Mouse (Mus musculus) fibroblast of lung, adult 2 months (primary cell): ENCODE data around the gene Npdc1.

ENCODE experiments used
- DNase-seq: peaks from one replicate; pipeline ENCODE4 v3.0.0-alpha.2; 2011; ENCODE audit warnings: low read depth

Npdc1 gene

GRCm38 (mm10) chr2:25430395-25431233 is 31.5 kb downstream of the Npdc1 start:
- DNase-seq = no peak

- no peak for DNase-seq
Observed at GRCm38 (mm10) chr2:25431308-25431855, 32.2 kb downstream of the Npdc1 start.

GRCm38 (mm10) chr2:25432326-25433098 is 33.4 kb downstream of the Npdc1 start:
- DNase-seq = no peak

GRCm38 (mm10) chr2:25433101-25433500 is 34.0 kb downstream of the Npdc1 start:
- no peak for DNase-seq

- no peak for DNase-seq
Observed at GRCm38 (mm10) chr2:25434292-25434691, 35.1 kb downstream of the Npdc1 start.

GRCm38 (mm10) chr2:25436286-25436820 is 37.2 kb downstream of the Npdc1 start:
- no peak for DNase-seq

- DNase-seq = no peak
Observed at GRCm38 (mm10) chr2:25441067-25441466, 41.9 kb downstream of the Npdc1 start.

GRCm38 (mm10) chr2:25442682-25443081 is 43.5 kb downstream of the Npdc1 start:
- DNase-seq = no peak

- DNase-seq = no peak
Observed at GRCm38 (mm10) chr2:25450853-25451647, 51.9 kb downstream of the Npdc1 start.

- no peak for DNase-seq
Observed at GRCm38 (mm10) chr2:25452951-25453350, 53.8 kb downstream of the Npdc1 start.

GRCm38 (mm10) chr2:25456205-25456953 is 57.2 kb downstream of the Npdc1 start, which contains the start of gene Clic3:
Gene Clic3, plus strand, starts transcription at chr2:25456838.
- DNase-seq = no peak

GRCm38 (mm10) chr2:25457022-25457896 is 58.1 kb downstream of the Npdc1 start:
- DNase-seq = no peak

GRCm38 (mm10) chr2:25458911-25459310 is 59.8 kb downstream of the Npdc1 start:
- no peak for DNase-seq
